Mouse (Mus musculus) embryonic fibroblast, embryonic 13.5 days (primary cell): ENCODE results near the gene Sun5.

Experiments used
- CTCF ChIP-seq: IDR thresholded peaks from 2 replicates; pipeline ENCODE4 v1.5.1; 2011; ENCODE audit warnings: mild to moderate bottlenecking, control low read depth, low read length, moderate library complexity, borderline replicate concordance; ENCODE audit not compliant: insufficient read depth
- POLR2A ChIP-seq: IDR thresholded peaks from 2 replicates; pipeline ENCODE4 v1.6.1; 2011; ENCODE audit warnings: low read depth, mild to moderate bottlenecking, control low read depth, low read length, moderate library complexity

GRCm38 (mm10) chr2:153860715-153861114 lies 10.2 kb downstream of the Sun5 start:
- TF ChIP-seq CTCF (no peak), POLR2A (no peak)
